ENCODE assay signal across 9 mouse cellular contexts in genomic region chr9:76235945-76236503, GRCm38 (mm10). TPM values are rescaled to one million over a fixed set of nuclear protein-coding genes. Genes with fewer than 3 reads are reported as not detected.
DNase-seq lines count a peak whose midpoint lies in the region; ATAC-seq and TF ChIP-seq lines count a peak whose summit lies in the region.
"Had no signal": no experiment of that assay in that cellular context is flagged by ENCODE, and none has a peak within 500 bp of the region (broad histone marks: within the 10 kb centered on the region; RNA-seq: fewer than 3 reads in every experiment).

No protein-coding gene starts in this region.

- H3K4me3 ChIP-seq in G1E (ENCODE audit: low read depth, low read length): peak overlapping the region; percentile 60; the same call in 1 of the 2 replicates
- H3K4me3 ChIP-seq in embryonic facial prominence, embryonic 14.5 days (ENCODE audit: low read depth, low read length): peak overlapping the region; percentile 44
- peak overlapping the region; percentile 40 for H3K4me3 ChIP-seq in liver, embryonic 11.5 days (ENCODE audit: low read depth, low read length)

- peaks cover 35% of the 10 kb centered on the region for H3K4me1 ChIP-seq in G1E (ENCODE audit: insufficient read depth, low read depth, low read length)
- H3K4me1 ChIP-seq in embryonic facial prominence, embryonic 14.5 days (ENCODE audit: control insufficient read depth, insufficient read depth, low read length): peaks cover 4% of the 10 kb centered on the region; the same call in 1 of the 2 replicates
- H3K4me1 ChIP-seq in liver, embryonic 11.5 days (replicated peaks; ENCODE audit: control insufficient read depth, insufficient read depth, low read length): 0 out of 2 replicates have a peak, but pooled peaks cover 2% of the 10 kb centered on the region

- H3K9me3 ChIP-seq in G1E (replicated peaks): no peaks in the 10 kb centered on the region
- H3K9me3 ChIP-seq in embryonic facial prominence, embryonic 14.5 days (ENCODE audit: control insufficient read depth, low read length): no peaks in the 10 kb centered on the region
- no peaks in the 10 kb centered on the region for H3K9me3 ChIP-seq in liver, embryonic 11.5 days (ENCODE audit: control insufficient read depth, low read length)

- no peaks in the 10 kb centered on the region for H3K27me3 ChIP-seq in G1E (ENCODE audit: insufficient read depth, low read length)
- H3K27me3 ChIP-seq in embryonic facial prominence, embryonic 14.5 days (replicated peaks; ENCODE audit: control insufficient read depth, insufficient read depth, low read length): no peaks in the 10 kb centered on the region
- no peaks in the 10 kb centered on the region for H3K27me3 ChIP-seq in liver, embryonic 11.5 days (replicated peaks; ENCODE audit: control insufficient read depth, insufficient read depth, low read length)

- H3K27ac ChIP-seq in embryonic facial prominence, embryonic 14.5 days (replicated peaks; ENCODE audit: low read depth, low read length): peak overlapping the region; percentile 81
- peak overlapping the region; percentile 46; the same call in 1 of the 2 replicates for H3K27ac ChIP-seq in liver, embryonic 11.5 days (ENCODE audit: low read depth, low read length)

- DNase-seq in gastrocnemius, postnatal 10 days: peak; percentile 9
- DNase-seq in gastrocnemius, adult 8-10 months (ENCODE audit: low spot score in 2 of 2): no peak
- DNase-seq in G1E (ENCODE audit: low spot score): peak; percentile 25
- DNase-seq in embryonic facial prominence, embryonic 14.5 days (ENCODE audit: low spot score): peak; percentile 82
- peak; percentile 5 to 13 for DNase-seq in heart, postnatal 36 days
- DNase-seq in liver, embryonic 11.5 days (ENCODE audit: low spot score): peak; percentile 62
- DNase-seq in neural tube, embryonic 10.5 days (ENCODE audit: extremely low spot score, low spot score): peak; percentile 56
- no peak for DNase-seq in right cerebral cortex, adult 18-20 months

- under 1% methylated on average over 14 of the region's 14 CpGs for WGBS in embryonic facial prominence, embryonic 14.5 days
- WGBS in liver, embryonic 11.5 days: 4% methylated on average over 14 of the region's 14 CpGs

- no peaks in the 10 kb centered on the region for H3K36me3 ChIP-seq in G1E (replicated peaks)
- no peaks in the 10 kb centered on the region for H3K36me3 ChIP-seq in embryonic facial prominence, embryonic 14.5 days (ENCODE audit: control insufficient read depth, insufficient read depth, low read length)
- H3K36me3 ChIP-seq in liver, embryonic 11.5 days (ENCODE audit: control insufficient read depth, insufficient read depth, low read length): no peaks in the 10 kb centered on the region

- intact Hi-C loops in heart, postnatal 36 days (cut with DNase I): loop anchor here (2.0 to 5.0 kb wide), 3 partner anchors 114 to 519 kb away; no protein-coding TSS in a partner anchor

- peak overlapping the region; percentile 80 for H3K4me2 ChIP-seq in embryonic facial prominence, embryonic 14.5 days (ENCODE audit: low read depth, low read length)
- peak overlapping the region; percentile 70 for H3K4me2 ChIP-seq in liver, embryonic 11.5 days

- H3K9ac ChIP-seq in embryonic facial prominence, embryonic 14.5 days (ENCODE audit: low read depth, low read length): peak overlapping the region; percentile 64
- peak overlapping the region; percentile 51; the same call in 1 of the 2 replicates for H3K9ac ChIP-seq in liver, embryonic 11.5 days (ENCODE audit: low read depth, low read length)

- peak; percentile 80 for ATAC-seq in G1E (ENCODE audit: extremely low read depth, insufficient number of reproducible peaks, low FRiP score, poor library complexity, severe bottlenecking)
- ATAC-seq in embryonic facial prominence, embryonic 14.5 days (ENCODE audit: low read depth): peak; percentile 87
- peak; percentile 78 for ATAC-seq in liver, embryonic 11.5 days (replicated peaks; ENCODE audit: low FRiP score)

- TF ChIP-seq CTCF in G1E (IDR thresholded peaks at IDR 0.05; ENCODE audit: low read depth, low read length): no peak

RNA-seq across cellular contexts. Expression of gene Gfral, which starts 22.6 kb away (rescaled TPM):
- total RNA-seq in gastrocnemius, postnatal 10 days (2021): not detected
- not detected for total RNA-seq in gastrocnemius, adult 8-10 months (2022)
- total RNA-seq in G1E (2014; fragmentation: Nextera tagmentation): not detected in 2 replicates
- total RNA-seq in G1E (2017): not detected in 2 replicates
- not detected in 2 replicates for polyA plus RNA-seq in G1E (2012)
- polyA plus RNA-seq in embryonic facial prominence, embryonic 14.5 days (2014; fragmentation: Nextera tagmentation; extraction: Ambion mirVana): not detected in 2 replicates
- not detected for total RNA-seq in heart, postnatal 36 days (2021)
- not detected in 2 replicates for polyA plus RNA-seq in liver, embryonic 11.5 days (2014; fragmentation: Nextera tagmentation; extraction: Ambion mirVana)
- total RNA-seq: ES-E14 had no signal

Comparison
In these comparisons a context has a peak if more than half of its experiments do, and no peak if none do; other contexts are left out.
1. DNase-seq: peak in gastrocnemius, postnatal 10 days (single experiment), G1E (single experiment), embryonic facial prominence, embryonic 14.5 days (single experiment), heart, postnatal 36 days (2 of 2), liver, embryonic 11.5 days (single experiment) and neural tube, embryonic 10.5 days (single experiment); none in gastrocnemius, adult 8-10 months (0 of 2) and right cerebral cortex, adult 18-20 months (single experiment).
2. Peak in every context shown above with its lines, with median percentiles within 50 percentile points of each other: ATAC-seq and H3K4me3 ChIP-seq.